Mouse (Mus musculus): ENCODE data around the gene Ltbp2.
A peak's percentile ranks its signal among the peaks of the same experiment; 100 is the strongest.

The Ltbp2 gene

DNA sequence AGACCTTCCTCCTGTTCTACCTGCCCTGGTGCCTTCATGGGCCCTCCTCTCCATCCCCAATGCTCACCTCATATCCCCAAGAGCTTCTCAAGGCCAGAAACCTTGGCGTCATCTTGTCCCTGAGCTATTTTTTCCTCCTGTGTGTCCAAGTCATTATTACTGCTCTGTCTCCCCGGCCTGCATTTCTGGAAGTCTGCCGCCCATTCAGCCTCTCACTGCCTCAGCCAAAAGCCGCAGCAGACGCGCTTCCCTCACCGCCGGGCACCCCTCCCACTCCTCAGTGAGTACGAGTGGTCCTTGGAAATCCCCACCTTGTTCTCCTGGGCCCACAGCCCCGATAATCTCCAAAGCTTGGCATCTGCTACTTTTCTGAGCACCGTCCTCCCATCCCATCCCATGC is 3.8 kb upstream of the Ltbp2 start:
- no peak for DNase-seq (ENCODE audit: low read depth, low spot score)

DNA sequence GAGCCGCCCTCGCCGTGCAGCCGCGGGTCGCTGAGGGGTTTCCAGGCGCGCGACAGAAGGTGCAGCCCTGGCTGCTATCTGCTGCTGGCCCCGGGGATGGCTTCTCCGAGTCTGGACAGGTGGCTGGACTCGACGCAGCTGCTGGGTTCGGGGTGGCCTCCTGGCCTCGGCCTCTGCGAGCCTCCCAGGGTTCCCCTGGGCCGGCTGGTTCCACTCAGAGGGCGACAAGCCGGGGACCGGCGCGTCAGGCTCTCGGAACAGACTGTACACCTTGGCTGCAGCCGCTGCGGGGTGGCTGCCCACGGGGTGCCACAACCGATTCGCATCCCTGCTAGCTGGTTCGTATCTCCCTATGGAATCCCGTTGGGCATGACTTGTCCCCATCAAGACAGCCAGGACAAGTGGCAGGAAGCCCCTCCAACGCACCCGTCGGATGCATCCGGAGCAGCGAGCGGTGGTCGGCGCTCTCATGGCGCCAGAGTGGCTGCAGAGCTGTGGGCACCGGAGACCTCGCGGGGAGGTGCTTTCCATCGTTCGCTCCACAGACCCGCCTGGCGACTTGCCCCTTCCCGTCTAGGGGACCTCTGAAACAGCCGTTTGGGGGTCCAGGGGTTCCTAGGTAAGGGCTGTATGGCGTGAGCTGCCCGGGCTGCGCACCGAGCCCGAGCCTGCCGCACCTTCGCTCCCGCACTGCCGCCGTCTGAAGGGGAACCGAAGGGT is 411 bp downstream of the Ltbp2 start:
- DNase-seq (ENCODE audit: low read depth, low spot score): peak; percentile 36

DNA sequence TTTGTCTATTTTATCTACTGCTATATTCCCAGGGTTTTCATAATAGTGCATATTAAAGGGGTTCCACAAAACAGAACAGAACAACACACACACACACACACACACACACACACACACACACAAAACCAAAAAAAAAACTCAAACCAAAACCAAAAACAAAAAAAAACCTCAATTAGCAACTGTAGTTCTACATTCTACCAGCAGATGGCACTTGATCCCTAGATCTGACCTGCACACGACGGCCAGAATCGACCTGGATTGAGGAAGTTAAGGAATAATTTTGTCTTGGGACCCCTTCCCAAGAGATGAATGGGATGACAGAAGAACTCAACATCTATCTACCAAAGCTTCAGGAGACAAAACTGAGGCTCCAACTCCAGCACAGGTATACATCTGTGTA is 2.9 kb downstream of the Ltbp2 start:
- DNase-seq (ENCODE audit: low read depth, low spot score): no peak

DNA sequence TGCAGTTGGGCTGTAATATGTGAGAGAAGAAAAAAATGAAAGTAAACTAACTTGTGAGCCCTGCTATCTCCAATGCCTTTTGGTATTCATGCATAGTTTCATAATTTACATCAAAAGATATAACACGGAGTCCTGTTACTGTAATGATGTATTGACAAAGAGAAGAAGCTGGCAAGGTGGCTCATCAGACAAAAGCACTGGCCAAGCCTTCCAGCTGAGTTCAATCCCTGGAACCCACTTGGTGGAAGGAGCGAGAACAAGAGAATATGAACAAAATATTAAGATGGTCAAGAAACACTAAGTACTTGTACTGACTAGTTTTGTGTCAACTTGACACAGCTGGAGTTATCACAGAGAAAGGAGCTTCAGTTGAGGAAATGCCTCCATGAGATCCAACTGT is 4.0 kb downstream of the Ltbp2 start:
- DNase-seq (ENCODE audit: low read depth, low spot score): no peak

DNA sequence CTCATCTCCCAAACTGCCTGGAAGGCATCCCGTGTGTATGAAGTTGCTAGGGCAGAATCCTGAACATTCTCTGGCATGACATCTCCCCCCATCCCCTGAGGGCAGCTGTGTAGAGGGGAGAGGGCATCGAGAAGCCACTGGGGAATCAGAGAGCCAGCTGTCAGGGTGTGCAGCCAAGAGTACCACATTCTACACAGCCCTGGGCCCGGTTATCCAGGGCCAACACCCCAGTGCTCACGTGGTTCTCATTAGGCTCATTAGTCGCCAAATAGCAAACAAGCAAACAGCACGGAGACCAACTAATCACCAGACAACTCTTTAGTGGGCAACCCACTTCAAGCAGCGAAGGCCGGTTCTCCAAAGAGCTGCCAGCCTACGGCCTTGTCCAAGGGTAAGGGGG is 10.9 kb downstream of the Ltbp2 start:
- DNase-seq (ENCODE audit: low read depth, low spot score): no peak

DNA sequence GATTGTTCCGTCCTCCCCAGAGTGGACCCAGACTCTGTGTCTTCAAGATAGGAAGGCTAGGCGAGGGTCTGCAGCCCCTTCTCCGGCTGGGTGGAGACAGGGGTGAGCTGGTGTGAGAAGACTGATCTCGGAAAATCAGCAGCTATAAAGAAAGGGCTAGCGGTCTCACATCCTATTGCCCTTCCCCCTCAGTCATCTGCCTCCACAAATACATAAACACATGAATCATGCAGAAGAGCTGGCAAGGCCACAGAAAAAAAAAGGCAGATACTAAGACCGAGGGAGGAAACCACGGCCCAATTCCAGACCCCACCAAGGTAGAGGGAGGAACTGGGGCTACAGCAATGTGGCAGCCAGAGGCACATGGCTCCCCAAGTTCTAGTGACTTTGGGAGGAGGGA is 11.5 kb downstream of the Ltbp2 start:
- DNase-seq (ENCODE audit: low read depth, low spot score): no peak

DNA sequence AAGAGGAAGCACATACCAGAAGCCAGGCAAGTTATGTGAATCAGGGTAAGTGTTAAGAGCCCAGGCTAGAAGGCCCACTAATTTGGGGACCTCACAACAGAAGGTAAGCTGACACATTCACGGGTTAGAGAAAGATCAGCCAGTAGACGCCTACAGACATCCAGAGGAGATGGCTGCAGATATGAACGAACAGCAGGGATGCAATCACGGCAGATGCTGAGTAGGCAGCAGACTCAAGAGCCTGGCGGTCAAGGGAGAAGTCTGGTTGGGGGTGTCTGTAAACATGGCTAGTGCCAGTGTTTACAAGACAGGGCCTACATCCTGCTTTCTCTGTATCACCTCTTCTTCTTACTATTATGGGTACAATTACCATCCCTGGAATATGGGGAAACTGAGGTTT is 13.1 kb downstream of the Ltbp2 start:
- no peak for DNase-seq (ENCODE audit: low read depth, low spot score)

DNA sequence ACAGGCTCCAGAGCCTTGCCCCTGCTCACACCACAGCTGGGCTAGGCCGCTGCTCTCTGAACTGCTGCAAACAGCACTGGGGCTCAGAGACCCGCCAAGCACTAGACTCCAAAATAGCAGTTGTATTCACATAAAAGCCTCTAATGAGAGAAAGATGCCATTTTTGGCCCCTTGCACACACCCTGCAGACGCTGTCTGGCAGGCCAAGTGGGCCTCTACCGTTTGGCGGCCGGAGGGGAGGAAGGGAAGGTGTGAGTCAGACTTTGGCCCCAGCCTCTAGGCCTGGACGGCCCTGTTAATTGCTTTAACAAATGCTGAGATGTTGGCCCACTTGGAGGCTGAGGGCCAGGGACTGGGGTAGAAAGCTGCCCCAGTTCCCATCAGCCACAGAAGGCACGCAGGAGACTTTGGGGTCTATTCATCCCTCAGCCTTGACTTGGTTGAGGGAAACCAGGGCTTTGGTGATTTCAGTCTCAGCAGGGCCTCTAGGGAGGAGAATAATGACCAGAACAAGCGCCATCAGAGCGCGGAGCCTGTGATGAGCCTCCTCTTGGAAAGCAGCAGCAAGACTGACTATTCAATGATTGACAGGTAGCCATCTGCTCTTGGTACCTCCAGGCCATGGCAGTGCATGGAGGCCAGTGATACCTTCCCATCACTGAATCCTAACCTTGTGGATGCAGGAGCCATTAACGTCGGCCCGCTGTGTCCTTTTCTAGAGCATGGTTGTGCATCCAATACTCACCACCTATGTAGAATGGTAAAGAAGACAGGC is 14.0 kb downstream of the Ltbp2 start:
- DNase-seq (ENCODE audit: low read depth, low spot score): no peak

- DNase-seq (ENCODE audit: low read depth, low spot score): peak; percentile 11
Observed at GRCm38 (mm10) chr12:84858149-84859113, 17.9 kb downstream of the Ltbp2 start.

GRCm38 (mm10) chr12:84857706-84858105 is 18.6 kb downstream of the Ltbp2 start:
- peak; percentile 70 for DNase-seq (ENCODE audit: low read depth, low spot score)

- no peak for DNase-seq (ENCODE audit: low read depth, low spot score)
Observed at GRCm38 (mm10) chr12:84856532-84856931, 19.8 kb downstream of the Ltbp2 start.

GRCm38 (mm10) chr12:84855084-84855625 is 21.2 kb downstream of the Ltbp2 start:
- no peak for DNase-seq (ENCODE audit: low read depth, low spot score)

DNA sequence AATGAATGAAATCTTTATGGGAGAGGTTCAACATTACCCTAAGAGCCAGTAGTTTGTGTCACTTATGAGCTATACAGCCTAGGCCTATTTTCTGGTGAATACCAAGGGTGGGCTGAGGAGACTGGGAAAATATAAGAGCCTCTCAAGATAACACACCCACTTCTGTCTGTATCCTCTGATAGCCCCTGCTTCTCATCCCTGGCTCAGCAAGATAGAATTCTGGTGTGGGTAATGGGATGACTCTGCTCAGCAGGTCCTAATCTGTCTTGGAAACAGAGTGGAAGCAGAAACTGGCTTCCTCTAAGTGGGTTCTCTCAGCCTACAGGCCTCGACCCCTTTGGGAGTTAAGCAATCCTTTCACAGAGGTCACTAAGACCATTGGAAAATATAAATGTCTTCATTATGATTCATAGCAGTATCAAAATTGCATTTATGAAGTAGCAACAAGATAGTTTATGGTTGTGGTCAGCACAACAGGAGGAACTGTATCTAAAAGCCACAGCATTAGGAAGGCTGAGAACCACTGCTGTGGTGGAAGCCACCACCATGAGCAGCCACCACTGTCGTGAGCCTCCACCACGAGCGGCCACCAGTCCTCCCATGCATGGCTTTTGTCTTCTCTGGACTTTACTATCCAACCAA is 21.8 kb downstream of the Ltbp2 start:
- no peak for DNase-seq (ENCODE audit: low read depth, low spot score)

DNA sequence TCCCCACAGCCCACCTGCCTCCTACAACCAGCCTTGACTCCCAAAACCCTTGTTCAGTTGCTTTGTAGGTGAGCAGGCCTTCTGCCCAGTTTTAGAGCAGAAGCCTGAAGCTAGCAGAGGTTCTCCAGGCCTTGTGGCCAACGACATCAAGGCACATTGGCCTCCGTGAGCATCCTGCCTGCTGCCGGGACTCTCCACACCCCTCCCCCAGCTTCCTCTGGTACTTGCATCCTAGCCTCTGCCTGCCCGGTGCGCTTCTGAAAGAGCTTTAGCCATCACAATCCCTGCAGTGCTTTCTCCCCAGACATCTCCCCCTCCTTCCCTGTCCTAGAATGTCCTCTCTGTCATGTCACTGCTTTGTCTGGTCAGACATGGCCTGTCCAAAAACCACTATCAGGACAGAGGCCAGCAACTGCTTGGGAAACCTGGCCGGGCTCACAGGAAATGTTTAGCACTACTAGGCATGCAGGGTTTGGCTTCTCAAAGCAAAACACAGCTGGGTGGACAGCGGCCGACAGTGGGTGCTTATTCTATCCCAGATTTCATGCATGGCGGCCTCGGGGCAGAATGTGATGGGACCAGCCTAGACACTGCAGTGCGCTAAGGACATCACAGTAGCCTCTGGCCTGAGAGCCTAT is 24.8 kb downstream of the Ltbp2 start:
- no peak for DNase-seq (ENCODE audit: low read depth, low spot score)

GRCm38 (mm10) chr12:84847882-84848281 is 28.4 kb downstream of the Ltbp2 start:
- no peak for DNase-seq (ENCODE audit: low read depth, low spot score)

DNA sequence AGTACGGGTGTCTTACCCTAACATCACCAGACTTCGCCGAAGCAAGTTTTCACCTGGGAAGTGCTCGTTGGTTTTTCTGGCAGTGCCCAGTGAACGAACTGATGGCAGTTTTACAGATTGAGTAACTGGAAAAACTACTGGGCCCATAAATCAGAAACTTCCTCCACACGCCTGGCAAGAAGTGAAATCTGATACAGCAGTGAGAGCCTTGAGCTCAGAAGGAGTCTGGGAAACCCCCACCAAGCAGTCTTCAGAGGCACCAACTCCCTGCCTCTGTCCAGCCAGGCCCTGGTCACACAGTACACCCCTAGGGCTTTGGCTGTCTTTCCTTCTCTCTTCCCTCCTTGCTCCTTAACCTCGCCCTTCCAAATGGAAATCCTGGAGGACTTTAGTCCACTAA is 28.9 kb downstream of the Ltbp2 start:
- DNase-seq (ENCODE audit: low read depth, low spot score): no peak

GRCm38 (mm10) chr12:84846594-84847014 is 29.7 kb downstream of the Ltbp2 start:
- DNase-seq (ENCODE audit: low read depth, low spot score): no peak

- no peak for DNase-seq (ENCODE audit: low read depth, low spot score)
Observed at GRCm38 (mm10) chr12:84842706-84843105, 33.6 kb downstream of the Ltbp2 start.

DNA sequence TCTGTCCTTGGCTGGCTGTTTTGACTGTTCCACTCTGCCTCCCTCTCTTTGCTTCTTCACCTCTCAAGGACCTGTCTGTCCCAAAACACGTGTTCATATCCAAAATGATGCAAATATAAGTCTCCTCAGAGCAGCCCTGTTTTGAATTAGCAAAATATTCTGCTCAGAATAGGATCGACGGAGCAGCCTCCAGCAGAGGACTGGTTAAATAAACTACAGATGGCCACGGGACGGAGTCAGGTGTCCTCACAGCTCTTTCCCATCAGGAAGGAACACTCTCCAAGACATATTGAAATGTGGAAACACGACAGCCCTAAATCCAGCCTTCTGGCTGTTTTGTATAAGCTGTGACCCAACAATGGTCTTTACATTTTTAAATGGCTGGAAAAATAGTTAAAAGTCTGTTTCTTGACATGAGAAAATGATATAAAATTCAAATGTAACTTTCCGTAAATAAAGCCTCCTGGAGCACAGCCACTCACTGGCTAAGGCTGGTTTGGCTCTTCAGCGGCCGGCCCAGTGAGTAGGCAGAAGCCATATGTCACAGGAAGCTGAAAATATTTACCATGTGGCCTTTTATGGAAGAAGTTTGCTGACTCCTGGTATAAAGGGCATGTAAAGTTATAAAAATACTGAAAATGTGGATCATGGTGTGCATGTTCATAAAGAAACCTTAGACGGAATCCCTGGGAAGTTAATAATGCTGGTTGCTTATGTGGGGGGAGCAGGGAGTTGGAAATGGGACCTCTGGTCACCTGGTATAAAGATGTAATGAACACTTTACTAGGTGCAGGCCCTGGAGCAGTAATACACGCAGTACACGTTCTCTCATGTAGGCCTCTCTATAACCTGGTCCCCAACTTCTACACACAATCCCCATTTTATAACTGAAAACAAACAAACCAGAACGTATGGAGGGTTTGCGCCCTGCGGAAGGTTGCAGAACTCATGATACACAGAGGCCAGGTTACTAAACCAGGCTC is 34.9 kb downstream of the Ltbp2 start:
- DNase-seq (ENCODE audit: low read depth, low spot score): no peak

- no peak for DNase-seq (ENCODE audit: low read depth, low spot score)
Observed at GRCm38 (mm10) chr12:84840734-84841133, 35.6 kb downstream of the Ltbp2 start.
